Comparison of ENCODE assay signal across 17 mouse cellular contexts in the genomic region with DNA sequence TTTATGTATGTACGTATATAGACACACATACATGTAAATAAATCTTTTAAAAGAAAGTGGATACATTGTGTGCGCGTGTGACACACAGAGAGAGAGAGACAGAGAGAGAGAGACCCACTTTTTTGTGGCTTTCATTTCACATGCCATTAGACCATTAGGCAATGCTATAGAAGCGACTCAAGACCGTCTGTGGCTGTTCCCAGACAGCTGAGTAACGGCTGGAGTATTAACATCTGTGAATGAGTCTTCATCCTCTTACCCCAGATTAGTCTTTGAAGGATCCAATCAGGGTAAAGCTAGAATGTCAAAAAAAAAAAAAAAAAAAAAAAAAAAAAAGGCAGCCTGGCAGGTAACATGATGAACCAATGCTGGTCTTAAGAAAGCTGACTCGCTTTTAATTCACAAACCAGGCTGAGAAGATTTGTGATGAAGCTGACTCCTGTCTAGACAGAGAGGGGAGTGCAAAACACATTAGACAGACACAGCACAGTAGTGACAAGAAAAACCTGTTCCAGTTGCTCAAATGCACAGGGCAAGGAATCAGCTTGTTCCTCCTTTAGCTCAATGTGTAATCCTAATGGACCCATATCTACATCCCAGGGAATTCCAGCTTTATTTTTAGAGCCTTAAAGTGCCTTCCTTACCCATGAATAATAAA.
A peak's percentile ranks its signal among the peaks of the same experiment; 100 is the strongest.
DNase-seq lines count a peak whose midpoint lies in the region; ATAC-seq and TF ChIP-seq lines count a peak whose summit lies in the region.
"Had no signal": no experiment of that assay in that cellular context is flagged by ENCODE, and none has a peak within 500 bp of the region (broad histone marks: within the 10 kb centered on the region; RNA-seq: fewer than 3 reads in every experiment).

No protein-coding gene starts in this region.

- no peaks in the 10 kb centered on the region for H3K27me3 ChIP-seq in heart, embryonic 13.5 days (replicated peaks)
- H3K27me3 ChIP-seq in kidney, postnatal 0 days (ENCODE audit: insufficient read depth, low read length): no peaks in the 10 kb centered on the region
- H3K27me3 ChIP-seq in midbrain, embryonic 15.5 days (replicated peaks): no peaks in the 10 kb centered on the region
- H3K27me3 ChIP-seq: forebrain, embryonic 13.5 days; hindbrain, embryonic 13.5 days; liver, embryonic 13.5 days; neural tube, embryonic 15.5 days had no signal

- no peak for TF ChIP-seq CTCF in kidney, postnatal 0 days (IDR thresholded peaks at IDR 0.05; ENCODE audit: low read depth)

- peak overlapping the region; percentile 48 for H3K27ac ChIP-seq in heart, embryonic 13.5 days (replicated peaks)
- no peak overlapping the region; the same call in 1 of the 2 replicates for H3K27ac ChIP-seq in kidney, postnatal 0 days
- H3K27ac ChIP-seq in midbrain, embryonic 15.5 days: no peak overlapping the region
- H3K27ac ChIP-seq: forebrain, embryonic 13.5 days; hindbrain, embryonic 13.5 days; liver, embryonic 13.5 days; neural tube, embryonic 15.5 days had no signal

- H3K4me2 ChIP-seq in heart, embryonic 13.5 days: no peak overlapping the region
- H3K4me2 ChIP-seq in kidney, postnatal 0 days (ENCODE audit: low read length): no peak overlapping the region
- no peak overlapping the region for H3K4me2 ChIP-seq in midbrain, embryonic 15.5 days
- H3K4me2 ChIP-seq: forebrain, embryonic 13.5 days; hindbrain, embryonic 13.5 days; liver, embryonic 13.5 days; neural tube, embryonic 15.5 days had no signal

- peaks cover 31% of the 10 kb centered on the region for H3K4me1 ChIP-seq in heart, embryonic 13.5 days
- H3K4me1 ChIP-seq in kidney, postnatal 0 days (replicated peaks; ENCODE audit: insufficient read depth, low read length): no peaks in the 10 kb centered on the region
- H3K4me1 ChIP-seq in midbrain, embryonic 15.5 days: peaks cover 4% of the 10 kb centered on the region
- H3K4me1 ChIP-seq: liver, embryonic 13.5 days had no signal

- WGBS in heart, embryonic 13.5 days: 73% methylated on average over 7 of the region's 7 CpGs
- WGBS in kidney, postnatal 0 days: 55% methylated on average over 7 of the region's 7 CpGs
- WGBS in midbrain, embryonic 15.5 days: 73% methylated on average over 7 of the region's 7 CpGs

- H3K36me3 ChIP-seq in heart, embryonic 13.5 days: peaks cover 67% of the 10 kb centered on the region
- H3K36me3 ChIP-seq in kidney, postnatal 0 days (ENCODE audit: insufficient read depth, low read length): no peaks in the 10 kb centered on the region
- no peaks in the 10 kb centered on the region for H3K36me3 ChIP-seq in midbrain, embryonic 15.5 days (replicated peaks)
- H3K36me3 ChIP-seq: liver, embryonic 13.5 days; neural tube, embryonic 15.5 days had no signal

- no peaks in the 10 kb centered on the region for H3K9me3 ChIP-seq in heart, embryonic 13.5 days
- H3K9me3 ChIP-seq in kidney, postnatal 0 days (replicated peaks; ENCODE audit: low read length): no peaks in the 10 kb centered on the region
- H3K9me3 ChIP-seq in midbrain, embryonic 15.5 days: no peaks in the 10 kb centered on the region
- H3K9me3 ChIP-seq: hindbrain, embryonic 13.5 days; liver, embryonic 13.5 days; neural tube, embryonic 15.5 days had no signal

- no peak for DNase-seq in heart, postnatal 14 days
- peak; percentile 85 for DNase-seq in kidney, postnatal 0 days (ENCODE audit: low spot score)
- no peak for DNase-seq in kidney, adult 8-10 months
- peak; percentile 61 for DNase-seq in NIH3T3 (ENCODE audit: low read depth)
- peak; percentile 37 for DNase-seq in retina, postnatal 7 days (ENCODE audit: low read depth, low spot score)
- DNase-seq in thymus, adult 18-20 months: no peak
- DNase-seq: cerebellum, postnatal 25 days; gastrocnemius, postnatal 10 days; kidney, postnatal 10 days; layer of hippocampus, adult 9-11 months; liver, embryonic 13.5 days had no signal

- no peak overlapping the region for H3K9ac ChIP-seq in heart, embryonic 13.5 days
- no peak overlapping the region for H3K9ac ChIP-seq in kidney, postnatal 0 days (ENCODE audit: low read depth, low read length)
- no peak overlapping the region for H3K9ac ChIP-seq in midbrain, embryonic 15.5 days
- H3K9ac ChIP-seq: forebrain, embryonic 13.5 days; hindbrain, embryonic 13.5 days; liver, embryonic 13.5 days; neural tube, embryonic 15.5 days had no signal

- ATAC-seq in heart, embryonic 13.5 days (ENCODE audit: extremely low read depth, insufficient number of reproducible peaks, low FRiP score, low TSS enrichment): no peak
- ATAC-seq in kidney, postnatal 0 days (replicated peaks; ENCODE audit: low FRiP score, low read depth): no peak; the same call in 1 of the 2 replicates
- ATAC-seq in midbrain, embryonic 15.5 days (replicated peaks): no peak
- ATAC-seq: activated CD4-positive, CD25-positive, alpha-beta regulatory T cell, adult 4 months; forebrain, embryonic 13.5 days had no signal

- H3K4me3 ChIP-seq in heart, embryonic 13.5 days: no peak overlapping the region
- H3K4me3 ChIP-seq in kidney, postnatal 0 days (replicated peaks; ENCODE audit: low read depth, low read length): no peak overlapping the region
- H3K4me3 ChIP-seq in midbrain, embryonic 15.5 days: no peak overlapping the region
- H3K4me3 ChIP-seq: forebrain, embryonic 13.5 days; hindbrain, embryonic 13.5 days; liver, embryonic 13.5 days; neural tube, embryonic 15.5 days had no signal

- intact Hi-C loops in heart, postnatal 14 days (cut with DNase I): loop anchor here (2.0 to 5.0 kb wide), 2 partner anchors 91 to 177 kb away; no protein-coding TSS in a partner anchor

Comparison
In these comparisons a context has a peak if more than half of its experiments do, and no peak if none do; other contexts are left out.
1. DNase-seq: peak in kidney, postnatal 0 days (single experiment), NIH3T3 (single experiment) and retina, postnatal 7 days (single experiment); none in heart, postnatal 14 days (0 of 2), kidney, adult 8-10 months (0 of 2) and thymus, adult 18-20 months (0 of 2).